Mouse (Mus musculus) retina, postnatal 7 days (tissue): ENCODE data around the gene Hdc.
A peak's percentile ranks its signal among the peaks of the same experiment; 100 is the strongest.

ENCODE experiments used
- DNase-seq: peaks from one replicate; pipeline ENCODE4 v3.0.0-alpha.2; 2012; ENCODE audit warnings: low read depth, low spot score

Hdc gene

DNA sequence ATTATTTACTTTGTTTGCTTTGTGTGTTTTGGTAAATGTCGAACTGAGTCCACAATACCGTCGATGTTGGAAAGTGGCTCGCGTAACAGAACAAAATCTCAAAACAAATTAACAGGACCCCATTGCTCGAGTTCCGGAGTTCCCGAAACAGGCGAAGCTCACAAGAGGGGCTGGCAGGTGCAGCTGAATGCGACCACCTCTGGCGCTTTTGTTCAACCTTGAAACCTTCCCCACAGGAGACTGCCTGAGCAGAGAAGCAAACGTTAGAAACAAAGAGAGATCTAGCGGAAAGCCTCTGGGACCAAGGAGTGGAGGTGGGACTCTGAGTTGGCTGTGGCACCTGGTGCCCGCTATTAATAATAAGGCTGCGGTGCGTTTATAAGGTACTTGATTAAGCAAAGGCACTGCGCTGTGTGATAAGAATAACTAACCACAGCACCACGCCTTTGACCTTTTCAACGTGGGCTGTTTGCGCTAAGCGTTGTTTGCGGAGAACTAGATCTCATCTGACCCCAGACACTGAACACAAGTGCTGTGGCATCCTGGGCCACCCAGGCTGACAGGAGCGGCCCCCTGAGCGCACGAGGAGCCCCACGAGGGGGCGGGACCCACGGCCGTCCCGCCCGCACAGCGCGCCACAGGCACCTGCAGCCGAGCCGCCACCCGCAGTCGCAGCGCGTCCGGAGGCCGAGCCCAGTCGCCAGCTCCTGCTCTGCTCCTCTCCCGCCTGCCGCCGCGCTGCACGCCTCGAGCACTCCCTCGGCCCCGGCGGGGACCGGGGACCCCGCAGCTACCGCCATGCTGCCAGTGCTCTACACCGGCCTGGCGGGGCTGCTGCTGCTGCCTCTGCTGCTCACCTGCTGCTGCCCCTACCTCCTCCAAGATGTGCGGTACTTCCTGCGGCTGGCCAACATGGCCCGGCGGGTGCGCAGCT is 66.5 kb downstream of the Hdc start, which contains the start of gene Slc27a2:
TSS of gene Slc27a2 (plus strand) at position 51 of the 934 bp plus-strand sequence.
- DNase-seq: peak; percentile 31

DNA sequence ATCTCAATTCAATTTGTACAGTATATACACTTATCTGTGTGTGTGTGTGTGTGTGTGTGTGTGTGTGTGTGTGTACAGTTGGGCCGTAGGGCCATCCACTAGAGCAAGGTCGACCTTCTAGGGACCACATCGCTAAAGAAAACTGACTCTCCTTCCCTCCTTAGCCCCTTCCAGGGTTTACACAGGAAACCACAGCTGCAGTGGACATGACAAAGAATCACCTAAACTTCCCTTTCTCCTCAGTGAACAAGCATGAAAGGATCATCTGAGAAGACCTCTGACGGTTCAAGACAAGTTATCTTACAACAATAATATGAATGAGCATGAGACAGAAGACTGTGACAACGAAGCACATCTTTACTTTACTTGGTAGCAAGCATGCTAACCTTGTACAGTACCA is 67.2 kb downstream of the Hdc start:
- DNase-seq: no peak

DNA sequence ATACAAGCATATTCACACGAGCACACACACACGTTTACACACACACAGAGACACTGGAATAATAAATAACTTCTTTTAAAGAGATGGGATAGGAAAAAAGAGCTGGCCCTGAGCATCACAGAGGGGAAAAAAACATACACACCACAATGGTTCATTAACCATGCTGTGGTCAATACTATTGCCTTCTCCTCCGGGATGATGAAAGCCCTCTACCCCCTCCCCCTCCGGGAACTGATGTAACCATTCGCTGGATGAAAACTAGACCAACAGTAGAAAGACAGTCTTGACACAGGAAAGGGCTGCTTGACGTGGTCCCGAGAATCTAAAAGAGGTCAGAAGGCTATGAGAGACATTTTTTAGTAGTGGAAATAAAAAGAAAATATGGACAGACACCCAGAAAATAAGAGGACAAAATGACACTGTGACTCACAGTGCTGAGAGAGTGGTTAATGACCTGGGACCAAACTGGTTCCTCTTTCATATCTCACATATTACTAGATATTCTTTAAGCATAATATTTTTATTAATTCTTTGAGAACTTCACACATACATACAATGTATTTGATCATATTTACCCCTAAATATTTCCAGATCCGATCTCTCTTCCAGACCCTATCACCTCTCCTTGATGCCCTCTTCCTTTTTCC is 67.7 kb downstream of the Hdc start:
- no peak for DNase-seq

DNA sequence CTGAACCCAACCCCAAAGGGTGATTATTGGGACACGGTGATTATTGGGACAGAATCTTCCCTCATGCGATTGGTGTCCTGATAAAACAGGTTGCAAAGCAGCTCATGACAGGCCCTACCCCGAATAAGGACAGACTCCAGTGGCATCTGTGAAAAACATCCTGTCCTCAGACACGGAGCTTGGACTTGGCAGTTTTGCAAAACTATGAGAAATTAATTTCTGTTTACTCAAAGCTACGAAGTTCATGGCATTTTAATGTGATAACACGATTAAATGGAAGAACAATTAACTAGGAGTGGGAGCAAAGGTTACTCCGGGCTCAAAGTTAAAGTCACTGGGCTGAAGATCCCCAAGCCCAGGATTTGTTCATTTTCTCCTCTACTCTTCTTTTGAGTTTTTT is 69.4 kb downstream of the Hdc start:
- DNase-seq: no peak

DNA sequence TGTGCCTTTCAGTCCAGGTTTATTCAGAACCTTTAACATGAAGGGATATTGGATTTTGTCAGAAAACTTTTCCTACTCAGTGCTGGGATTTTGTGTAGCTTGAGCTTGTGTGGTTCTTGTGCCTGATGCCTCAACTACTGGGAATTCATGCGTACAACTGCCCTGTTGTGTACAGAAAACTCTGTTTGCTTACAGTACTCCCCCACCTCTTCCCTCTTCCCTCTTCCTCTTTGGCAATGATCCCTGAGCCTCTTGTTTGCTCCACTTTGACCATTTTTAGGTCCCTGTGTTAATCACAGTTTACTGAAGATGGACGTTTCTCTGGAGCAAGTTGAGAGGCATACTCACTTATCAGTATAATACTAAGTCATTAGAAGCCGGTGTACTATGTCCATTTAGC is 72.7 kb downstream of the Hdc start:
- no peak for DNase-seq

DNA sequence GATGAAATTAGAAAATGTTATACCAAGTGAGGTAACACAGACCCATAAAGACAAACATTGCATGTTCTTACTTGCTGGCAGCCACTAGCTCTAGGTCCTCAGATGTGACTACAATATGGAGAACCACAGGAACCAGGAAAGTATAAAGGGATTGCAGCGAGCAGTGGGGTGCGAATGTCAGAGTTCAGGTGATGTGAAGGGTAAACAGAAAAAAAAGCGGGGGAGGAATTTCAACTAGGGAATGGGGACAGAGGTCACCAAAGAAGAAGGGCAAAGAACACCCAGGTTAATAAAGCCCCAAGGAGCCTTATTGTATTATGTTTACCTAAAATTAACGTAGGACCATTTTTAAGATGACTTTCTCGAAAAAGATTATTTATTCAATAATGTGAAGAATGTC is 73.8 kb downstream of the Hdc start:
- DNase-seq: no peak
